ENCODE assay signal across 14 mouse cellular contexts in the genomic region with DNA sequence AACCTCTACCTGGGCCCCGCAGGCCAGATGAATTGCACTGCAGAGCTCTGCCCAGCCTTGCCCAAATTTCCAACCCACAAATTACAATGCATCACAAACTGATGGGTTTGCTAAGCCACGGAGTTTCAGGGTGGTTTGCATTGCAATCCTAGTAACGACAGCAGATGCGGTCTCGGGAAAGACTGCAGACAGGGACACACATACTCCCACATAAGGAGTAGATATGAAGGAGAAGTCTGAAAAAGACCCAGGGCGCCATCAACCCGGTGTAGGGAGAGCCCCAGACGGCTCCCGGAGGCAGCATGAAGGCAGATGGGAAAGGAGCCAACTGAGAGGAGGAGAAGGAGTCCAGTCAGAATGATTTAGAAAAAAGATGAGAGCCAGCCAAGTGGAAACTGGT. TPM values are rescaled to one million over a fixed set of nuclear protein-coding genes. Genes with fewer than 3 reads are reported as not detected.
DNase-seq lines count a peak whose midpoint lies in the region; ATAC-seq and TF ChIP-seq lines count a peak whose summit lies in the region.
"Had no signal": no experiment of that assay in that cellular context is flagged by ENCODE, and none has a peak within 500 bp of the region (broad histone marks: within the 10 kb centered on the region; RNA-seq: fewer than 3 reads in every experiment).

No protein-coding gene starts in this region.

- WGBS in hindbrain, postnatal 0 days, result 45% methylated on average over 9 of the region's 9 CpGs
- WGBS in hindbrain, embryonic 13.5 days, result 68% methylated on average over 9 of the region's 9 CpGs
- 53% methylated on average over 9 of the region's 9 CpGs for WGBS in lung, embryonic 14.5 days

- H3K4me2 ChIP-seq in hindbrain, postnatal 0 days (ENCODE audit: low read depth, low read length), result no peak overlapping the region
- no peak overlapping the region for H3K4me2 ChIP-seq in hindbrain, embryonic 13.5 days
- H3K4me2 ChIP-seq in lung, embryonic 14.5 days, result no peak overlapping the region
- H3K4me2 ChIP-seq: heart, embryonic 11.5 days had no signal

- H3K27me3 ChIP-seq in hindbrain, postnatal 0 days (ENCODE audit: insufficient read depth, low read length), result no peaks in the 10 kb centered on the region
- no peaks in the 10 kb centered on the region for H3K27me3 ChIP-seq in hindbrain, embryonic 13.5 days
- H3K27me3 ChIP-seq in lung, embryonic 14.5 days (ENCODE audit: insufficient read depth, low read length), result no peaks in the 10 kb centered on the region

- no peaks in the 10 kb centered on the region for H3K9me3 ChIP-seq in hindbrain, postnatal 0 days (ENCODE audit: low read length)
- no peaks in the 10 kb centered on the region for H3K9me3 ChIP-seq in hindbrain, embryonic 13.5 days
- H3K9me3 ChIP-seq in lung, embryonic 14.5 days (ENCODE audit: low read depth, low read length), result no peaks in the 10 kb centered on the region

- H3K9ac ChIP-seq in hindbrain, postnatal 0 days (replicated peaks; ENCODE audit: low read length), result no peak overlapping the region
- H3K9ac ChIP-seq in hindbrain, embryonic 13.5 days, result no peak overlapping the region
- no peak overlapping the region for H3K9ac ChIP-seq in lung, embryonic 14.5 days

- peaks cover 18% of the 10 kb centered on the region for H3K4me1 ChIP-seq in hindbrain, postnatal 0 days (ENCODE audit: insufficient read depth, low read length)
- H3K4me1 ChIP-seq in hindbrain, embryonic 13.5 days (replicated peaks), result peaks cover 43% of the 10 kb centered on the region
- peaks cover 23% of the 10 kb centered on the region for H3K4me1 ChIP-seq in lung, embryonic 14.5 days (ENCODE audit: insufficient read depth)

- H3K4me3 ChIP-seq in hindbrain, postnatal 0 days (ENCODE audit: low read length), result no peak overlapping the region
- no peak overlapping the region for H3K4me3 ChIP-seq in hindbrain, embryonic 13.5 days
- no peak overlapping the region for H3K4me3 ChIP-seq in lung, embryonic 14.5 days (ENCODE audit: low read depth, low read length)
- H3K4me3 ChIP-seq: gastrocnemius, adult 2 months had no signal

- TF ChIP-seq CTCF in hindbrain, postnatal 0 days (IDR thresholded peaks at IDR 0.05; ENCODE audit: low read depth), result no peak
- TF ChIP-seq CTCF in lung, embryonic 14.5 days (IDR thresholded peaks at IDR 0.05; ENCODE audit: low read depth), result no peak

- H3K36me3 ChIP-seq in hindbrain, postnatal 0 days (ENCODE audit: insufficient read depth, low read length), result no peaks in the 10 kb centered on the region
- H3K36me3 ChIP-seq in hindbrain, embryonic 13.5 days, result no peaks in the 10 kb centered on the region
- H3K36me3 ChIP-seq in lung, embryonic 14.5 days (ENCODE audit: insufficient read depth), result no peaks in the 10 kb centered on the region

- H3K27ac ChIP-seq in hindbrain, postnatal 0 days, result no peak overlapping the region; the same call in 1 of the 2 replicates
- no peak overlapping the region for H3K27ac ChIP-seq in hindbrain, embryonic 13.5 days
- H3K27ac ChIP-seq in lung, embryonic 14.5 days (ENCODE audit: low read depth), result no peak overlapping the region
- H3K27ac ChIP-seq: gastrocnemius, adult 2 months had no signal

- no peak for ATAC-seq in hindbrain, postnatal 0 days
- no peak for ATAC-seq in hindbrain, embryonic 13.5 days (ENCODE audit: low FRiP score)
- ATAC-seq in lung, embryonic 14.5 days (ENCODE audit: insufficient read depth), result no peak
- ATAC-seq in megakaryocyte progenitor cell, adult 5-6 weeks (replicated peaks; ENCODE audit: poor library complexity), result no peak
- ATAC-seq: inflammation-experienced regulatory T-cells, adult 6 months had no signal

- peak; percentile 61 for DNase-seq in hindbrain, postnatal 0 days (ENCODE audit: low spot score)
- peak; percentile 57 for DNase-seq in lung, embryonic 14.5 days
- no peak for DNase-seq in lung, adult 18-20 months
- DNase-seq in frontal cortex, postnatal 36 days (ENCODE audit: low spot score in 2 of 2), result peak; percentile 45 to 68
- peak; percentile 54 to 67 for DNase-seq in right cerebral cortex, postnatal 10 days (ENCODE audit: low spot score in 2 of 2)
- no peak for DNase-seq in gastrocnemius, postnatal 25 days
- DNase-seq: cerebellum, adult 9-11 months; gastrocnemius, adult 2 months; lung, postnatal 14 days had no signal

RNA-seq across cellular contexts. Expression of a gene that starts 15.1 kb away (rescaled TPM):
- total RNA-seq in hindbrain, postnatal 0 days (2014; rRNA removed), result 11.1 and 12.2 TPM in 2 replicates
- polyA plus RNA-seq in hindbrain, postnatal 0 days (2015; fragmentation: Nextera tagmentation; extraction: Ambion mirVana), result 2.0 and 2.7 TPM in 2 replicates
- polyA plus RNA-seq in hindbrain, embryonic 13.5 days (2015; fragmentation: Nextera tagmentation; extraction: Ambion mirVana), result 1.3 and 1.5 TPM in 2 replicates
- 0.84 and 1.1 TPM in 2 replicates for polyA plus RNA-seq in lung, embryonic 14.5 days (2014; fragmentation: Nextera tagmentation; extraction: Ambion mirVana)
- total RNA-seq in megakaryocyte progenitor cell, adult 5-6 weeks (2015), result 2.0 and 2.3 TPM in 2 replicates
- total RNA-seq in megakaryocyte progenitor cell, adult 5-6 weeks (2017), result 2.6 and 3.2 TPM in 2 replicates
- total RNA-seq in gastrocnemius, postnatal 25 days (2021), result 10 to 100 TPM in 1 of 2 experiments, 1 to 10 TPM in 1; 7.8 to 14.3 TPM

RNA-seq across cellular contexts. Expression of a gene that starts 56.0 kb away (rescaled TPM):
- total RNA-seq in hindbrain, postnatal 0 days (2014; rRNA removed), result not detected in 2 replicates
- not detected in 2 replicates for polyA plus RNA-seq in hindbrain, postnatal 0 days (2015; fragmentation: Nextera tagmentation; extraction: Ambion mirVana)
- polyA plus RNA-seq in hindbrain, embryonic 13.5 days (2015; fragmentation: Nextera tagmentation; extraction: Ambion mirVana), result not detected in 2 replicates
- polyA plus RNA-seq in lung, embryonic 14.5 days (2014; fragmentation: Nextera tagmentation; extraction: Ambion mirVana), result 0.27 and 0.30 TPM in 2 replicates
- total RNA-seq in megakaryocyte progenitor cell, adult 5-6 weeks (2015), result not detected in 2 replicates
- total RNA-seq in megakaryocyte progenitor cell, adult 5-6 weeks (2017), result not detected in 2 replicates
- total RNA-seq in gastrocnemius, postnatal 25 days (2021), result not detected
- total RNA-seq: gastrocnemius, adult 2 months; layer of hippocampus, postnatal 36 days had no signal
- polyA plus RNA-seq: heart, embryonic 11.5 days; inflammation-experienced regulatory T-cells, adult 6 months had no signal

RNA-seq across cellular contexts. Expression of a gene that starts 59.0 kb away (rescaled TPM):
- total RNA-seq in hindbrain, postnatal 0 days (2014; rRNA removed), result 0.68 and 0.99 TPM in 2 replicates
- 0.59 and 0.98 TPM in 2 replicates for polyA plus RNA-seq in hindbrain, postnatal 0 days (2015; fragmentation: Nextera tagmentation; extraction: Ambion mirVana)
- polyA plus RNA-seq in hindbrain, embryonic 13.5 days (2015; fragmentation: Nextera tagmentation; extraction: Ambion mirVana), result 0.21 and 0.36 TPM in 2 replicates
- polyA plus RNA-seq in lung, embryonic 14.5 days (2014; fragmentation: Nextera tagmentation; extraction: Ambion mirVana), result 0.08 and 0.22 TPM in 2 replicates
- total RNA-seq in megakaryocyte progenitor cell, adult 5-6 weeks (2015), result not detected in 2 replicates
- total RNA-seq in megakaryocyte progenitor cell, adult 5-6 weeks (2017), result not detected in 2 replicates
- under 1 TPM; 0.19 to 0.69 TPM for total RNA-seq in gastrocnemius, postnatal 25 days (2021)
- polyA plus RNA-seq: inflammation-experienced regulatory T-cells, adult 6 months had no signal

Comparison
In these comparisons a context has a peak if more than half of its experiments do, and no peak if none do; other contexts are left out.
1. DNase-seq: peak in hindbrain, postnatal 0 days (single experiment), lung, embryonic 14.5 days (single experiment), frontal cortex, postnatal 36 days (2 of 2) and right cerebral cortex, postnatal 10 days (2 of 2); none in lung, adult 18-20 months (0 of 2) and gastrocnemius, postnatal 25 days (single experiment).